Mouse (Mus musculus) spleen, embryonic (tissue): ENCODE results near the gene Tmx4.
"Not testable (repeated sequence)": the region's sequence is repeated elsewhere in the genome, so short reads cannot be mapped to it uniquely, and the experiment has no call there.

Source experiments
- CTCF ChIA-PET: fragments of 350-600 bp; sonication (Branson Sonifier 250); formaldehyde crosslinking; loops from one replicate; lab custom pipeline; 2022; lab: Charles Lee

Tmx4 gene

GRCm38 (mm10) chr2:134643514-134644300, at the start of gene Tmx4:
Tmx4 (minus strand) TSS chr2:134644145.
- CTCF ChIA-PET, result interaction anchor here (0.5 kb wide), 1 partner anchor 108 kb away, joined by 9 read pairs; no protein-coding TSS in a partner anchor

- CTCF ChIA-PET, result no interaction called here
Measured at GRCm38 (mm10) chr2:134692125-134692524, 48.2 kb upstream of the Tmx4 start.

GRCm38 (mm10) chr2:134691055-134691454, 47.1 kb upstream of the Tmx4 start:
- CTCF ChIA-PET, result no interaction called here

- CTCF ChIA-PET, result no interaction called here
Measured at GRCm38 (mm10) chr2:134682326-134682725, 38.4 kb upstream of the Tmx4 start.

- CTCF ChIA-PET, result no interaction called here
Measured at GRCm38 (mm10) chr2:134681271-134681961, 37.5 kb upstream of the Tmx4 start.

- CTCF ChIA-PET, result no interaction called here
Measured at GRCm38 (mm10) chr2:134679567-134679966, 35.6 kb upstream of the Tmx4 start.

GRCm38 (mm10) chr2:134675465-134675864, 31.5 kb upstream of the Tmx4 start:
- CTCF ChIA-PET, result no interaction called here

- CTCF ChIA-PET, result interaction anchor here (0.6 kb wide), 1 partner anchor 132 kb away, joined by 3 read pairs; no protein-coding TSS in a partner anchor
Measured at GRCm38 (mm10) chr2:134673604-134674003, 29.7 kb upstream of the Tmx4 start.

- CTCF ChIA-PET, result no interaction called here
Measured at GRCm38 (mm10) chr2:134656477-134656876, 12.5 kb upstream of the Tmx4 start.

- CTCF ChIA-PET, result no interaction called here
Measured at GRCm38 (mm10) chr2:134654668-134655067, 10.7 kb upstream of the Tmx4 start.

GRCm38 (mm10) chr2:134652759-134653158, 8.8 kb upstream of the Tmx4 start:
- CTCF ChIA-PET, result no interaction called here

GRCm38 (mm10) chr2:134648999-134649398, 5.1 kb upstream of the Tmx4 start:
- CTCF ChIA-PET, result no interaction called here

- CTCF ChIA-PET, result no interaction called here
Measured at GRCm38 (mm10) chr2:134645752-134646151, 1.8 kb upstream of the Tmx4 start.

GRCm38 (mm10) chr2:134645166-134645565, 1.2 kb upstream of the Tmx4 start:
- CTCF ChIA-PET, result no interaction called here

- CTCF ChIA-PET, result interaction anchor here (0.5 kb wide), 1 partner anchor 109 kb away, joined by 9 read pairs; no protein-coding TSS in a partner anchor
Measured at GRCm38 (mm10) chr2:134644301-134644912, 462 bp upstream of the Tmx4 start.

- CTCF ChIA-PET, result no interaction called here
Measured at GRCm38 (mm10) chr2:134642377-134642776, 1.6 kb downstream of the Tmx4 start.

GRCm38 (mm10) chr2:134641372-134641771, 2.6 kb downstream of the Tmx4 start:
- CTCF ChIA-PET, result interaction anchor here (0.6 kb wide), 1 partner anchor 41 kb away, joined by 3 read pairs; no protein-coding TSS in a partner anchor

- CTCF ChIA-PET, result no interaction called here
Measured at GRCm38 (mm10) chr2:134640398-134640797, 3.5 kb downstream of the Tmx4 start.

- CTCF ChIA-PET, result not testable (repeated sequence)
Measured at GRCm38 (mm10) chr2:134628541-134628940, 15.4 kb downstream of the Tmx4 start.

GRCm38 (mm10) chr2:134604935-134605334, 39.0 kb downstream of the Tmx4 start:
- CTCF ChIA-PET, result no interaction called here

- CTCF ChIA-PET, result no interaction called here
Measured at GRCm38 (mm10) chr2:134591081-134591694, 52.8 kb downstream of the Tmx4 start.

- CTCF ChIA-PET, result no interaction called here
Measured at GRCm38 (mm10) chr2:134585243-134585642, 58.7 kb downstream of the Tmx4 start.
